Mouse (Mus musculus): ENCODE data around the gene Stn1. TPM values are rescaled to one million over a fixed set of nuclear protein-coding genes. Genes with fewer than 3 reads are reported as not detected.

The Stn1 gene
- total and polyA plus RNA-seq, 3 experiments: 15.7 to 20.0 (median 15.8) TPM

DNA sequence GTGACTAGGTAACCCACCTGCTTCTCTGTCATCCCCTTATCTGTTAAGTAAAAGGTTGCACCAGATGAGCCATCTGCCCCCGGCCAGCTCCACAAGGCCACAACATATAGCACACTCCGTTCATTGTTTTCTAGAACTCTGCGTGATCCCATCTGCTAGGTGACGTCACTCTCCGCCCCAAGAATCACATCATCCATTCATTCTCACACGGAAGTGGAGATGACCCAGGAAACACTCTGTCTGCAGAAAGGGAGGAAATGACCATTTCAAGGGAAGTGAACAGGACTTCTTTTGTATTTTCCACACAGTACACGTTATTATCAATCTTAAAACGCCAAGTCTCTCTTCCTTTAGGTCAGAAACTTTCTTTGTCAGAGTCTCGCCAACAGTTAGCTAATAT lies 75.9 kb downstream of the Stn1 start:
- Histone ChIP-seq H3K79me2 (replicated peaks; ENCODE audit: control insufficient read depth, insufficient read depth, low read length) (no peaks in the 10 kb centered on the region; the same call in none of the 2 replicates), H3K4me3 (no peak overlapping the region), H3K27me3 (ENCODE audit: control insufficient read depth, insufficient read depth, low read length) (no peaks in the 10 kb centered on the region), H3K4me1 (ENCODE audit: control insufficient read depth, insufficient read depth, low read length) (peaks cover 42% of the 10 kb centered on the region), H3K36me3 (ENCODE audit: control insufficient read depth, insufficient read depth, low read length) (peaks cover 3% of the 10 kb centered on the region; the same call in 1 of the 2 replicates), H3K27ac (peak overlapping the region; percentile 64), H3K9ac (ENCODE audit: low read depth, low read length) (no peak overlapping the region)
- TF ChIP-seq EP300 (IDR thresholded peaks at IDR 0.05; ENCODE audit: insufficient read depth, low read depth, low read length): 0 out of 2 replicates have a peak, but pooled peaks have one; percentile 18
- TF ChIP-seq CTCF (IDR thresholded peaks at IDR 0.05): no peak
- no peak for TF ChIP-seq POLR2A (IDR thresholded peaks at IDR 0.05; ENCODE audit: insufficient read depth, low read depth, low read length)
- intact Hi-C loops (cut with DNase I): loop anchor here (5.0 kb wide), 1 partner anchor 34 kb away; no protein-coding TSS in a partner anchor
- 40% methylated on average over 9 of the region's 9 CpGs for WGBS
- DNase-seq: no peak

DNA sequence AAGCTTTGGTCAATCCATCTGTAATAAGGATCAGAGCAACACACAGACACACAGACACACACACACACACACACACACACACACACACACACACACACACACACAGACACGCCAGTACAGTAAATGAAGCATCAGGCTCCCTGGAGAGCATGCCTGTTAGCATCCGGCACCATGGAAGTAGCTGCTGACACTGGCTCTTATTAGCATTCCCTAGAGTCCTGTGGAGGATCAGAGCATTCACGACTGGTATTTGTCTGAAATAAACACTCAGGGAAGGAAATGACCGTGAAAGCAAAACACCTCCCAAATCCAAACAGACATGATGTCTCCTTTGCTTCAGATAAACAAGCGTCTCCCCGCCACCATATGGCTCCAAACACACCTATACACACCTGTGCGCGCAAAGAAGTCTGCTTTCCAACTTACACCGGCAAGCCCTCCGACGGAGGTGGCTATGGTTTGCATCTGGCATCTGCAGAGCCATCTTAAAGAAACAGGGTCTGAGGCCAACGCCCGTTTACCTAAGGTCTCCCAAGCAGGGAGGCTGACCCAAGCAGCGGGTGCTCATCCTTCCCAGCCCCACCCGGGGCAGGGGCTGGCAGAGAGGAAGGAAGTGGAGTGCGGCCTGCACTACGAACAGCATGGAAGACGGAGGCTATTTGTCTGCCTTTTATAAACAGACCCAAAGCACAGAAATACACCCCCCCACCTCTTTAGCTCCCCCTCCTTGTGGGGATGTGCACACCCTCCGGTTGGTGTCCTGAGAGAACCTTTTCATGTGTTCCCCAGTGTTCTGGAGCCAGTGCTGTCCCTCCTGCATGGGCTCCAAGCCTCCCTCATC lies 77.0 kb downstream of the Stn1 start:
- Histone ChIP-seq H3K4me3 (no peak overlapping the region; the same call in 1 of the 2 replicates), H3K79me2 (replicated peaks; ENCODE audit: control insufficient read depth, insufficient read depth, low read length) (no peaks in the 10 kb centered on the region; the same call in none of the 2 replicates), H3K27ac (peak overlapping the region; percentile 73), H3K4me1 (ENCODE audit: control insufficient read depth, insufficient read depth, low read length) (peaks cover 43% of the 10 kb centered on the region), H3K27me3 (ENCODE audit: control insufficient read depth, insufficient read depth, low read length) (no peaks in the 10 kb centered on the region), H3K36me3 (ENCODE audit: control insufficient read depth, insufficient read depth, low read length) (peaks cover 3% of the 10 kb centered on the region; the same call in 1 of the 2 replicates), H3K9ac (ENCODE audit: low read depth, low read length) (0 out of 2 replicates have a peak overlapping the region, but pooled peaks have one; percentile 7)
- no peak for TF ChIP-seq EP300 (IDR thresholded peaks at IDR 0.05; ENCODE audit: insufficient read depth, low read depth, low read length)
- no peak for TF ChIP-seq CTCF (IDR thresholded peaks at IDR 0.05)
- TF ChIP-seq POLR2A (IDR thresholded peaks at IDR 0.05; ENCODE audit: insufficient read depth, low read depth, low read length): no peak
- peak in 1 of 2 experiments; percentile 20 for DNase-seq
- WGBS: 47% methylated on average over 19 of the region's 19 CpGs
- intact Hi-C loops (cut with DNase I): loop anchor here (5.0 kb wide), 1 partner anchor 33 kb away; no protein-coding TSS in a partner anchor

DNA sequence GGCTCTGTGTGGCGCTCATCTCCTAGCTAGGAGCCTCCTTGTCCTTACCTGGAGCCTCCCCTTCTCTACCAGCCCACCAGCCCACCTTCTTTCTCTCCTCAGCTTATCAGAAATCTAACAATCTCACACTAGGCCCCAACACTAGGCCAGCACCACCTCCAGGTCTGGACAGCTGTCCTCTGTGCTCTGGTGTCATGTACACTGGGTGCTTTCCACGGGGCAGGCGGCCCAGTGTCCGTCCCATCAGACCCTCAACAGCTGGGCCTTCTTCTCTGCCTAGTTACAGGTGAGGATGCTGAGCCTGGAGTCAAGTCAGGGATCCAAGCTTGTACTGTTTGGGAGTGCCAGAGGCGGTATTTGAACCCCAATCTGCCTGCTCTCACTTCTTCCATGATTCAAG lies 78.1 kb downstream of the Stn1 start:
- Histone ChIP-seq H3K79me2 (replicated peaks; ENCODE audit: control insufficient read depth, insufficient read depth, low read length) (no peaks in the 10 kb centered on the region; the same call in none of the 2 replicates), H3K36me3 (ENCODE audit: control insufficient read depth, insufficient read depth, low read length) (peaks cover 8% of the 10 kb centered on the region; the same call in 1 of the 2 replicates), H3K4me1 (ENCODE audit: control insufficient read depth, insufficient read depth, low read length) (peaks cover 52% of the 10 kb centered on the region), H3K27me3 (ENCODE audit: control insufficient read depth, insufficient read depth, low read length) (no peaks in the 10 kb centered on the region), H3K4me3 (no peak overlapping the region), H3K27ac (peak overlapping the region; percentile 73), H3K9ac (ENCODE audit: low read depth, low read length) (peak overlapping the region; percentile 37; the same call in 1 of the 2 replicates)
- intact Hi-C loops (cut with DNase I): no loop called here
- 86% methylated on average over 5 of the region's 5 CpGs for WGBS
- TF ChIP-seq POLR2A (IDR thresholded peaks at IDR 0.05; ENCODE audit: insufficient read depth, low read depth, low read length) (no peak), CTCF (IDR thresholded peaks at IDR 0.05) (no peak), EP300 (IDR thresholded peaks at IDR 0.05; ENCODE audit: insufficient read depth, low read depth, low read length) (no peak)
- DNase-seq: peak in 1 of 2 experiments; percentile 3

DNA sequence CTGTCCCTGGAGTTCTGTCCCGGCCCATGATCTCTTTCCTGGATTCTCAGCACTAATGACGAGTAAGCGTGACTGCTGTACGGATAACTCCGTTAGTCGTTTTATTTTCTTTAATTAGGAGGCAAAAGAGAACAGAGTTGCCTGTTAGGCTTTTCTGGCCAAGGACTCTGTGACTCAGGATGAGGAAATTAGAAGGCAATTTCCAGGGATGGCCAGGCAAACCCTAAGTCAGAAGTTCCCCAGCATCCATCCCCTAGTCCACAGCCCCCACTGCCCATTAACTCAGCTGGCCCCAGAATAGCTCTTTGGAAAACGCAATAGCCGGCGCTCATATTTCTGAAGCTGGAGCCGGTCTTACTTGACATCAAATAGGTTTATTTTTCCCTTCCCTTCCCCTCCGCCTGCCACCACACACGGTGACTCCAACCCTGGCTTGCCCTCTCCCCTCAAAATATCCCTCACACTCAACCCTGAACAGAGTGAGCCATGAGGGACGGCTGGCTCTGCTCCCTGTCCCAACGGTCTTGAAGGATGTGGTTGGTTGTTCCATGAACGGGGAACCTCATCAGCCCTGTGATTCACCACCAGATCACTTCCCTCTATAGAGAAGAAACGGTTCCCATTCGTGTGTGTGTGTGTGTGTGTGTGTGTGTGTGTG lies 78.7 kb downstream of the Stn1 start:
- H3K4me3 ChIP-seq: no peak overlapping the region; the same call in 1 of the 2 replicates
- no peak for DNase-seq
- peak overlapping the region; percentile 37 for H3K9ac ChIP-seq (ENCODE audit: low read depth, low read length)
- H3K4me1 ChIP-seq (ENCODE audit: control insufficient read depth, insufficient read depth, low read length): peaks cover 57% of the 10 kb centered on the region
- 10% methylated on average over 17 of the region's 17 CpGs for WGBS
- H3K27me3 ChIP-seq (ENCODE audit: control insufficient read depth, insufficient read depth, low read length): no peaks in the 10 kb centered on the region
- no peaks in the 10 kb centered on the region; the same call in none of the 2 replicates for H3K79me2 ChIP-seq (replicated peaks; ENCODE audit: control insufficient read depth, insufficient read depth, low read length)
- TF ChIP-seq POLR2A (IDR thresholded peaks at IDR 0.05; ENCODE audit: insufficient read depth, low read depth, low read length): peak; percentile 52; the same call in 1 of the 2 replicates
- TF ChIP-seq EP300 (IDR thresholded peaks at IDR 0.05; ENCODE audit: insufficient read depth, low read depth, low read length): peak; percentile 92; the same call in 1 of the 2 replicates
- no peak for TF ChIP-seq CTCF (IDR thresholded peaks at IDR 0.05)
- H3K27ac ChIP-seq: peak overlapping the region; percentile 84
- intact Hi-C loops (cut with DNase I): no loop called here
- H3K36me3 ChIP-seq (ENCODE audit: control insufficient read depth, insufficient read depth, low read length): peaks cover 12% of the 10 kb centered on the region; the same call in 1 of the 2 replicates

DNA sequence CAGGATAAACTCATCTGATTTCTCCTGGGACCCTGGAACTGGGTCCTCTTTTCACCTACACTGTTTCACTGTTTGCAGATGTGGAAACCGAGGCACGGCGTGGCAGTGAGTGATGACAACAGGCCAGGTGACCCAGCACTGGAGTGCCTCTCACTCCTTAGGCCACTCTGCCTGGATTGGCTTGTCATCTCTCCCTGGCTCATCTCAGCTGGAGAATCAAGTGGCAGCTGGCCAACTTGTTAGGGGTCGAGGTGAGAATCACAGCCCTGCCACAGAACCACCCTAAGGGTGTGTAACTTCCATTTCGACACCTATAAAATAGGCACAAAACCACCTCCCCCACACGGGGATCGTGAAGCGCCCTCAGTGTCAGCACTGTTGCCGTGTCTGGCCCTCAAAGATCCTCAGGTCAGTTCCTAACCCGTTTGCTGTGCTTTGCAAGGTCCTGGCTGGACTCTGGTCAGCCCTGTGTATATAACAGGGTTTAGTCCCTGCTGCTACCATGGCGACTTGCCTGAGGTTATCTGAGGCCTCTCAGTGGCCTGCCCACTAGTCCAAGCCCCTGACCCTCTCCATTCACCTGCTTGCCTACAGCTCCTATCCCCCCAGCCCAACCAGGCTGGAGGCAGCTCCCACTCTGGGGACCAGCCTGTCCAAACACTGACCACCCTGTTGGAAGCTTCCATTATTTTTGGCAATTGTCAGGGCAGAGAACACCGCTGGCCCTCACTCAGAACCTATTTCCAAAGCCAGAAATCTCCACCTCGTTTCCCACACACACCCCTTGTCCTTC lies 79.4 kb downstream of the Stn1 start:
- 24% methylated on average over 13 of the region's 13 CpGs for WGBS
- no peaks in the 10 kb centered on the region; the same call in none of the 2 replicates for H3K79me2 ChIP-seq (replicated peaks; ENCODE audit: control insufficient read depth, insufficient read depth, low read length)
- H3K4me3 ChIP-seq: peak overlapping the region; percentile 4; the same call in 1 of the 2 replicates
- intact Hi-C loops (cut with DNase I): no loop called here
- H3K36me3 ChIP-seq (ENCODE audit: control insufficient read depth, insufficient read depth, low read length): peaks cover 14% of the 10 kb centered on the region; the same call in 1 of the 2 replicates
- H3K9ac ChIP-seq (ENCODE audit: low read depth, low read length): peak overlapping the region; percentile 48
- DNase-seq: peak; percentile 70 to 81
- no peaks in the 10 kb centered on the region for H3K27me3 ChIP-seq (ENCODE audit: control insufficient read depth, insufficient read depth, low read length)
- TF ChIP-seq EP300 (IDR thresholded peaks at IDR 0.05; ENCODE audit: insufficient read depth, low read depth, low read length): no peak; the same call in 1 of the 2 replicates
- no peak for TF ChIP-seq CTCF (IDR thresholded peaks at IDR 0.05)
- no peak for TF ChIP-seq POLR2A (IDR thresholded peaks at IDR 0.05; ENCODE audit: insufficient read depth, low read depth, low read length)
- H3K4me1 ChIP-seq (ENCODE audit: control insufficient read depth, insufficient read depth, low read length): peaks cover 59% of the 10 kb centered on the region
- peak overlapping the region; percentile 84 for H3K27ac ChIP-seq

Data from heart, adult 2 months (tissue).